Mouse (Mus musculus) hindbrain, embryonic 16.5 days (tissue): ENCODE results near the gene Myof. TPM values are rescaled to one million over a fixed set of nuclear protein-coding genes. Genes with fewer than 3 reads are reported as not detected.

Source experiments
- ATAC-seq: fragments of 200-750 bp; cut with Nextera tagmentation; 2 replicates; pipeline ENCODE4 v1.8.0; 2017; ENCODE audit warnings: moderate TSS enrichment, moderate library complexity
- H3K27ac ChIP-seq: fragments of 300-500 bp; sonication (generic); 2 replicates; pipeline ENCODE4 v1.5.1; 2014; ENCODE audit warnings: low read depth, mild to moderate bottlenecking, control low read depth, low read length, moderate library complexity
- H3K27me3 ChIP-seq: fragments of 300-500 bp; sonication (generic); replicated peaks from 2 replicates; pipeline ENCODE4 v1.6.1; 2014; ENCODE audit warnings: low read length; ENCODE audit not compliant: control insufficient read depth, insufficient read depth
- H3K36me3 ChIP-seq: fragments of 300-500 bp; sonication (generic); 2 replicates; pipeline ENCODE4 v1.6.1; 2014; ENCODE audit warnings: mild to moderate bottlenecking, low read length, moderate library complexity, mixed read lengths; ENCODE audit not compliant: control insufficient read depth, insufficient read depth
- H3K4me1 ChIP-seq: fragments of 300-500 bp; sonication (generic); 2 replicates; pipeline ENCODE4 v1.6.1; 2014; ENCODE audit warnings: low read depth, low read length; ENCODE audit not compliant: control insufficient read depth, insufficient read depth
- H3K4me2 ChIP-seq: fragments of 300-500 bp; sonication (generic); 2 replicates; pipeline ENCODE4 v1.6.1; 2014; ENCODE audit warnings: mild to moderate bottlenecking, low read length, control low read depth, moderate library complexity
- H3K4me3 ChIP-seq: fragments of 300-500 bp; sonication (generic); 2 replicates; pipeline ENCODE4 v1.5.1; 2014; ENCODE audit warnings: mild to moderate bottlenecking, low read length, control low read depth, moderate library complexity
- H3K9ac ChIP-seq: fragments of 300-500 bp; sonication (generic); 2 replicates; pipeline ENCODE4 v1.6.1; 2014; ENCODE audit warnings: low read depth, mild to moderate bottlenecking, control low read depth, low read length, moderate library complexity
- H3K9me3 ChIP-seq: fragments of 300-500 bp; sonication (generic); 2 replicates; pipeline ENCODE4 v1.6.1; 2014; ENCODE audit warnings: mild to moderate bottlenecking, low read length, moderate library complexity; ENCODE audit not compliant: control insufficient read depth
- WGBS: fragments of 180-500 bp; shearing (Covaris S2); extraction: QIAGEN DNeasy Blood & Tissue Kit; methylation state at CpG from one replicate; pipeline ENCODE4 v1.1.7; 2014; 5-methylcytosine and 5-hydroxymethylcytosine counted together
- polyA plus RNA-seq: library from polyadenylated mRNA; unstranded; fragments of >200 nt; fragmentation: Nextera tagmentation; extraction: Ambion mirVana; gene quantifications from 2 replicates; pipeline ENCODE4 v1.2.1, GENCODE M21; 2015

Gene Myof
- polyA plus RNA-seq, 1 experiment from 2014 or later, result 1.6 TPM

DNA sequence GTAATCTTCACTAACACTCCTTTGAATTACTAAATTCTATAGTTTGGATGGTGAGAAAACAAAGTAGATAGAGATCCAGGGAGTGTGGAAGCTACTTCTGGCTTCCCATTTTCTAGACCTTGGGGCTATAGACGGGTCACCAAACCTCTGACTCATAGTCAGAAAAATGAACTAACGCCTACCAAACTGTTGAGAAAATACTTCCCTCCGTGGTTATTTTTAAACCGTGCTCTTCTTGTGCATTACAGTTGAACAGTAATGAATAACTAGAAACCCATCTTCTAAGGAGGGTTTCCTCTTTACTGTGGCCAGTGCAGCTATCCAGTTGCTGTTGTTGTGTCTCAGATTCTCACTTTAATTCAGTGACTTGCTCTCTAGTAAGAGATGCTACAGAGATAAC is 20.7 kb downstream of the Myof start:
- 79% methylated on average over 4 of the region's 4 CpGs for WGBS
- H3K27me3 ChIP-seq, result no peaks in the 10 kb centered on the region

DNA sequence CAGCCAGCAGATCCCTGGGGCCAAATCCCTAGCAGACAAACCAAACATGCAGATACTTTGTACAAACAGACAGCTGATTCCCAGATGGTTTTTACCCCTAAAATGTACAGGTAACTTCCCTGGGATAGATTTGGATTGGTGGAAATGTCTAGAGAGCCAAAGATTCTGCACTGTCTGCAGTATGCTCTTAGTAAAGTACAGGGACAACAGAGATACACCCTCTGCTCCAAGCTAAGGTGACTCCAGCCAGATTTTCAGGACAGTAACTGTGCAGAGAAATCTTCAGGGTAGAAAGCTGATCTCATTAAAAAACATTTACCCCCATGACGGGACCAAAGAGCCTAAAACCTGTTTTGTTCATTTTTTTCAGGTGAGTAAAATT is 27.5 kb downstream of the Myof start:
- 71% methylated on average over 1 of the region's 1 CpGs for WGBS
- Histone ChIP-seq H3K4me3 (no peak overlapping the region), H3K9me3 (no peaks in the 10 kb centered on the region), H3K27ac (peak overlapping the region; percentile 1; the same call in 1 of the 2 replicates), H3K4me1 (peaks cover 6% of the 10 kb centered on the region; the same call in 1 of the 2 replicates), H3K36me3 (no peaks in the 10 kb centered on the region), H3K9ac (no peak overlapping the region), H3K27me3 (no peaks in the 10 kb centered on the region), H3K4me2 (no peak overlapping the region)
- peak; percentile 43; the same call in 1 of the 2 replicates for ATAC-seq

More for the DNA sequence above, 20.7 kb downstream of the Myof start:
- no peak overlapping the region for H3K9ac ChIP-seq
- no peaks in the 10 kb centered on the region for H3K9me3 ChIP-seq
- ATAC-seq, result no peak
- no peaks in the 10 kb centered on the region for H3K4me1 ChIP-seq
- no peak overlapping the region for H3K27ac ChIP-seq
- no peak overlapping the region for H3K4me2 ChIP-seq
- no peaks in the 10 kb centered on the region for H3K36me3 ChIP-seq
- no peak overlapping the region for H3K4me3 ChIP-seq

DNA sequence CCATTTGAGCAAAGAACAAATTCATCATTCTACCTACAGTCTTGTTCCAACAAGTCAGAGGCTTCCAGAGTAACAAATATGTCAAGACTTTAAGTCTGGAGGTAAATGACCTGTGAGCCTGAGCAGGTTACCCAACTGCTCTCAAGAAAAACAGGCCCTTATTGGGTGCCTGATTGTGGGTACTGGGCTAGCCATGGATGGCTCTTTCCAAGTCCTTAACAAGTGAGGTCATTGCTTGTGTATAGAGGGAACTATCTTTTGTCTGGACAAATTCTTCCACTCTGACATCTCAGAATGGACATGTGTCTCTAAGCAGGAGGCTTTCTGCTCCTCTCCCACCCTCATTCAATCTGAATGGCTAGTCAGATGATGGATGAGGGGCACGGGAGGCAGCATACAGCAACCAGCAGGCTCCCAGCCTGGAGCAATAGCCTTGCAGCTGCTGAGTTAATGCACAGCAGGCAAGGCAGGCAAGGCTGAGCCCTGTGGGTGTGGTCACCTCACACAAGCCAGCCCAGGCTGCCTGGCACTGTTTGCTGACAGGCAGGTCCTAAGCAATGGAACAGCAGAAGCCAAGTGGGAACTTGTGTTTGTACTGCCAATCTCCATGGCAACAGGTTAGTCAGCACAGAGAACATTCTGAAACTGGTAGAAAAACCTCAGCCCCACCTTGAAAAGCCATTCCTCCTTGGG is 28.1 kb downstream of the Myof start:
- Histone ChIP-seq H3K4me3 (no peak overlapping the region), H3K4me1 (peaks cover 6% of the 10 kb centered on the region; the same call in 1 of the 2 replicates), H3K9ac (no peak overlapping the region), H3K4me2 (no peak overlapping the region), H3K27ac (no peak overlapping the region; the same call in 1 of the 2 replicates), H3K36me3 (no peaks in the 10 kb centered on the region), H3K9me3 (no peaks in the 10 kb centered on the region), H3K27me3 (no peaks in the 10 kb centered on the region)
- ATAC-seq, result peak; percentile 98
- 0% methylated on average over 1 of the region's 1 CpGs for WGBS

DNA sequence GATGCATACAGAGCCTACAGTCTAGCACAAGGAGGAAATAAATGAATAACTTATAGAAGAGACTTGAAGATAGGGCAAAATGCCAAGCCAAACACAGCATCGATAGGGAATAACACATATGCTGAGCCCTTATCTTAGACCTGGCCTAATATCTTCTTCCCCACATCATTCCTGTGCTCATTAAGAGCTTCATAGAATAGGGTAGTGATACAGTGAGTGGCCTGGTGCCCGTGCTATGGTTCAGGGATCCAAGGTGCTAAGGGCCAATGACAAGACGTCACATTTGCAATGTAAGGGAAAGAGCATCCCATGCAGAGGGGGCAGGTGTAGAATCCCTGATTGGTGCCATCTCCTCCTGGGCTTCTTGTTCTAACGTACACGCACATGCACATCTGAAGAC is 28.9 kb downstream of the Myof start:
- Histone ChIP-seq H3K4me3 (no peak overlapping the region), H3K36me3 (no peaks in the 10 kb centered on the region), H3K9ac (no peak overlapping the region), H3K27me3 (no peaks in the 10 kb centered on the region), H3K9me3 (no peaks in the 10 kb centered on the region), H3K4me1 (peaks cover 6% of the 10 kb centered on the region; the same call in 1 of the 2 replicates), H3K4me2 (no peak overlapping the region), H3K27ac (no peak overlapping the region)
- ATAC-seq, result no peak
- 91% methylated on average over 5 of the region's 5 CpGs for WGBS

DNA sequence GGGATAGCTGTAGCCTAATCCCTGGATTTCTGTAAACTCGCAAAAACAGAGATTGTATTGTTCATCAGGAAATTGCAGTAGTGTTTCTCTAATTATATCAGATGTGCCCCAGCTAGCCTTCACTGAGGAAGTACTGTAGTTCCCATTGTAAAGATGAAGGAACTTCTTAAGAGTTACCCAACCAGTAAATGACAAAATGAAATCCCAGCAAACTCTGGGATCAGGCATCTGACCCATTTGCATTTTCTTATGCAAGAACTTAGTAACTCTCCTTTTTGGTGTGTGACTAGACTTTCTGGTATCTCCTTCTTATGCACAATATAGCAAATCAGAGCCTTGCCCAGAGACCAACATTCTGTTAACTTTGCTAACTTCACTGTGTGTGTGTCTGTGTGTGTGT is 32.0 kb downstream of the Myof start:
- no peak overlapping the region for H3K9ac ChIP-seq
- no peaks in the 10 kb centered on the region for H3K36me3 ChIP-seq
- H3K27me3 ChIP-seq, result no peaks in the 10 kb centered on the region
- H3K4me1 ChIP-seq, result peaks cover 6% of the 10 kb centered on the region; the same call in 1 of the 2 replicates
- ATAC-seq, result no peak
- no peak overlapping the region for H3K4me3 ChIP-seq
- WGBS, result 97% methylated on average over 1 of the region's 1 CpGs
- H3K9me3 ChIP-seq, result no peaks in the 10 kb centered on the region
- no peak overlapping the region for H3K27ac ChIP-seq
- no peak overlapping the region for H3K4me2 ChIP-seq

GRCm38 (mm10) chr19:38004809-38005380 is 38.5 kb downstream of the Myof start:
- H3K4me1 ChIP-seq, result no peaks in the 10 kb centered on the region
- H3K36me3 ChIP-seq, result no peaks in the 10 kb centered on the region
- WGBS, result 82% methylated on average over 8 of the region's 8 CpGs
- no peak overlapping the region for H3K9ac ChIP-seq
- H3K27me3 ChIP-seq, result no peaks in the 10 kb centered on the region
- no peak overlapping the region for H3K27ac ChIP-seq
- no peak overlapping the region for H3K4me2 ChIP-seq
- no peaks in the 10 kb centered on the region for H3K9me3 ChIP-seq
- H3K4me3 ChIP-seq, result no peak overlapping the region
- ATAC-seq, result no peak

DNA sequence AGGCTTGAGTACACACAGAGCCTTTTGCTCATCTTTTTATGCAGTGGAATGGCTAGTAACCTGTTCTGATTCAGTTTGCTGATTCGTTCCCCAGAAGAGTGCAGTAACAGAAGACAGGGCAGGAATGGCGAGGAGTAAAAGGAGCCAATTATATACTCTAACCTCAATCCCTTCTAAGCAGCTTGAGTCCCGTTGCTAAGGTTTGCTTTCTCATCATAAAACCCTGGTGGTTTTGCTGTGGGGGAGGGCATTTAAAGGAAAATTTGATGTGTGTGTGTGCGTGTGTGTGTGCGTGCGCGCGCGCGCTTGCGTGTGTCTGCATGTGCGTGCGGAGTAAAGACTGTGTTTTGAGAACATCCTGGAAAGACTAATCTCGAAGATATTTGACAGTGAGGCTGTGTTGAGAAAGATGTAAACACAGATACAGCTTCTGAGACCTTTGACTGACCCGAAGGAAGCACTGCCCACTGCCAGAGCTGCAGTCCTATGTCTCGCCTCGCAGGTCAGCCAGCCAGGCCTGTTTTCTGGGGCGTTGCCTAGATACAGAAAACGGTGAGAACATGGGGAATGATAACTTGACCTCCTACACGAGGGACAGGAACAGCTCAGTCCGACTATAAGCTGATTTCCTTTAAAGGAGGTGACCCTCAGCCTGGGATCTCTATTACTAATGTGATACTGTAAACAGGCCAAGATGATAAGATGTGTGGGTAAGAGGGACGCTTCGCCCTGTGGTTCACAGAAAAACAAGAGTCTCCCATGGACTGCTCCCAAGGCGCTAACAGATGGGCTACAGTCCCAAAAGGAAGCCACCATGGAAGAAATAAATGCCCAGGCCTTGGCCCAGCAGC is 39.5 kb downstream of the Myof start:
- Histone ChIP-seq H3K4me1 (no peaks in the 10 kb centered on the region), H3K9ac (no peak overlapping the region), H3K4me3 (no peak overlapping the region), H3K36me3 (no peaks in the 10 kb centered on the region), H3K4me2 (no peak overlapping the region), H3K9me3 (no peaks in the 10 kb centered on the region), H3K27ac (no peak overlapping the region), H3K27me3 (no peaks in the 10 kb centered on the region)
- no peak for ATAC-seq
- 80% methylated on average over 24 of the region's 24 CpGs for WGBS

GRCm38 (mm10) chr19:38002816-38003215 is 40.6 kb downstream of the Myof start:
- Histone ChIP-seq H3K9me3 (no peaks in the 10 kb centered on the region), H3K36me3 (no peaks in the 10 kb centered on the region), H3K9ac (no peak overlapping the region), H3K27me3 (no peaks in the 10 kb centered on the region), H3K27ac (no peak overlapping the region), H3K4me3 (no peak overlapping the region), H3K4me1 (no peaks in the 10 kb centered on the region), H3K4me2 (no peak overlapping the region)
- ATAC-seq, result no peak
- 93% methylated on average over 4 of the region's 4 CpGs for WGBS

- 94% methylated on average over 4 of the region's 4 CpGs for WGBS
- Histone ChIP-seq H3K9ac (no peak overlapping the region), H3K36me3 (no peaks in the 10 kb centered on the region), H3K9me3 (no peaks in the 10 kb centered on the region), H3K27ac (no peak overlapping the region), H3K27me3 (no peaks in the 10 kb centered on the region), H3K4me1 (no peaks in the 10 kb centered on the region), H3K4me2 (no peak overlapping the region), H3K4me3 (no peak overlapping the region)
- no peak for ATAC-seq
Observed at GRCm38 (mm10) chr19:38000990-38001389, 42.4 kb downstream of the Myof start.
